Mouse (Mus musculus): ENCODE data around the gene Zfp324.
"Not testable (repeated sequence)": the region's sequence is repeated elsewhere in the genome, so short reads cannot be mapped to it uniquely, and the experiment has no call there.

The Zfp324 gene

DNA sequence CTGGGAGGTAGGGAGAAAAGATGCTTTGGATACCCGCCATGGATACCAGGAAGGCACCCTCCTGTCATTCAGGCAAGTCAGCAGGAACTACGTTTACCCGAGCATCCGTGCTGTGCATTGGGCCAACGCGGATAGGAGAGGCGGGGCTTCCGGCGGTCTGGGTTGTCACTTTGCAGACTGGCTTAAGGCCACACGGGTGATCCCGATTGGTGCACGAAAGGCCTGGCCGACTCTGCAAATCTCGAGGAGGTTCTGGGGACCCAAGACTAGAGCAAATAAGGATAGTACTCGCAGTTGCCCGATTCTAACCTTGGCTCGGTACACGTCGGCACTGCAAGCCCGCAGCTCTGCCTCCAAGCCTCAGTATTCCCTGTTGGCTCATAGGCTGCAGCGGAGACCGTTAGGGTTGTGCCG lies at the start of gene Zfp324:
Zfp324 (plus strand) TSS at position 161 of the 414 bp plus-strand sequence.
- DNase-seq (ENCODE audit: low spot score), result peak; percentile 85

DNA sequence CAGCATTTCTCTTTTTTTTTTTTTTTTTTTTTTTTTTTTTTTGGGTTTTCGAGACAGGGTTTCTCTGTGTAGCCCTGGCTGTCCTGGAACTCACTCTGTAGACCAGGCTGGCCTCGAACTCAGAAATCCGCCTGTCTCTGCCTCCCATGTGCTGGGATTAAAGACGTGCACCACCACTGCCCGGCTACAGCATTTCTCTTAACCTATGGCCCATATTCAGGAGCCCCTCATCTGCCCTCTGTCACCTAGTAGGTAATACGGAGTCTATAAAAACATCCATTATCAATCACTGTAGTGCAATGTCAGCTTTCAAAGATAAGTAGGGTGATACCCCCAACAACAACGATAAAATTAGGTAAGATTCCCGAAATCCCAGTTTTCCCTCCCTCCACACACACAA lies 45.1 kb upstream of the Zfp324 start:
- DNase-seq (ENCODE audit: low spot score), result not testable (repeated sequence)

DNA sequence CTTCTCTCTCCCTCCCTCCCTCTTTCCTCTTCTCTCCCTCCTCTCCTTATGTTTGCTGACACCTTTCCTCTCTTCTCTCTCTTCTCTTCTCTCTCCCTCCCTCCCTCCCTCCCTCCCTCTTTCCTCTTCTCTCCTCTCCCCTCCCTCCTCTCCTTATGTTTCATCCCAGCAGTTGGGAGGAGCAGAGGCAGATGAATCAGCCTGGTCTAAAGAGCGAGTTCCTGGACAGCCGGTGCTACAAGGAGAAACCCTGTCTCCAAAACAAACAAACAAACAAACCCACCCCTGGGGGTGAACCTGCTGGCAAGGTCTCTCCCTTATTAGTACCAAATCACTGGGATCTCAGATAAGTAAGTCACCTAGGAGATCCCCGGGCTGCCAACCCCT lies 44.3 kb upstream of the Zfp324 start:
- DNase-seq (ENCODE audit: low spot score), result no peak

DNA sequence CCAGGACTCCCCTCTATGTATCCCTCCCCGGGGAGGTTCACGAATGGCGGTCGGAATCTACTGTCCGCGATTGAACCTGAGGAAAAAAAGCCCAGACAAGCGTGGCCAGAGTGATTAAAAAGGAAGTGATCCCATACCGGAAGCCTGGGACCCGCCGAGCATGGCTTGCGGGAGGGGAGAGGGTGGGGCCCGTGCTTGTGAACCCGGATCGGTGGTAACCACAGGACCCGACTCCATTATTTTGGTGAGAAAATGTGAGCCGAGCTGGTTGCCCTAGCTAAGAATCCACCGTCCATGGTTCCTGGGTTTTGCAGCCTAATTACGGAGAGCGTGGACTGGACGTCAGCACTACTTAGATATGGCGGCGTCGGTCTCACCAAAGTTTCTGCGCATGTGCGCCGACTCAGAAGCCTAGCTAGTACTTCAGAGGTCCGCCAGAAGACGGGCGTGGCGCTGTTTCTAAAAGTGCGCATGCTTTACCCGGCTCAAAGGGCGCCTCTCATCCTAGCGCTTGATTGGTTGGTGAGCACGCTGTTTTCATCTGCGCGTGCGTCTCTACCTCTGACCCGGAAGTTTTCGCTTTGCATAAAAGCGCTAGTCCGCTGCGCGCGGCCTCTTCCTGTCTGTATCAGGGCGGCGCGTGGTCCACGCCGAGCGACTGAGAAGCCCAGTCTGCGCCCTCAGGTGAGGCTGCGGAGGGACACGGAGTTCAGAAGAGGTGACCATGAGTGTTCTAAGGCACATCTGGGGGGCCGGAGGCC lies 43.8 kb upstream of the Zfp324 start, which contains the start of gene Rps5:
Rps5 (plus strand) TSS at position 586 of the 761 bp plus-strand sequence.
- DNase-seq (ENCODE audit: low spot score), result peak; percentile 98

DNA sequence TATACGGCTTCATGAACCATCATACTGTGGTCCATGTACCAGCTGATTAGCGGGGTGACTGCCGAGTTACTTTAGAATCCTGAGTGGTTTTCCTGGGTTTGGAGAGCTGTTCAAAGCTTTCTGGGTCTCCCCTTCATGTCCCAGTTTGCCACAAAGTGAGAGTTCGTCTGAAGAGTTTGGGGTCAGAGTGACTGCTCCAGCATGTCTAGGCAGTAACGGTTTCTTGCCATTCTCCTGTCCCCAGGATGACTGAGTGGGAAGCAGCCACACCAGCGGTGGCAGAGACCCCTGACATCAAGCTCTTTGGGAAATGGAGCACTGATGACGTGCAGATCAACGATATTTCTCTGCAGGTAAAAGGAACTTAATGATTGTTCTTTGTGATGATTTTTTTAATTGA lies 42.9 kb upstream of the Zfp324 start:
- DNase-seq (ENCODE audit: low spot score), result no peak

DNA sequence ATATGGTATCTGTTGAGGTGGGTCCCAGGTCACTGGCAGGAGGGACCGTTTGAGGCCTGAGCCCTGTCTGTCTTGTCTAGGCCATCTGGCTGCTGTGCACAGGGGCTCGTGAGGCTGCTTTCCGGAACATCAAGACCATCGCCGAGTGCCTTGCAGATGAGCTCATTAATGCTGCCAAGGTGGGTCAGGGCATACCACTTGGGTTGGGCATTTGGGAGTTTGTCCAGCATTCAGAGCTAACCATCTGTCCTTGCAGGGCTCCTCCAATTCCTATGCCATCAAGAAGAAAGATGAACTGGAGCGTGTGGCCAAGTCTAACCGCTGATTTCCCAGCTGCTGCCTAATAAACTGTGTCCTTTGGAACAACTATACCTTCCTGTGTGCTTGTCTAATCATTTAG lies 39.3 kb upstream of the Zfp324 start:
- DNase-seq (ENCODE audit: low spot score), result no peak

DNA sequence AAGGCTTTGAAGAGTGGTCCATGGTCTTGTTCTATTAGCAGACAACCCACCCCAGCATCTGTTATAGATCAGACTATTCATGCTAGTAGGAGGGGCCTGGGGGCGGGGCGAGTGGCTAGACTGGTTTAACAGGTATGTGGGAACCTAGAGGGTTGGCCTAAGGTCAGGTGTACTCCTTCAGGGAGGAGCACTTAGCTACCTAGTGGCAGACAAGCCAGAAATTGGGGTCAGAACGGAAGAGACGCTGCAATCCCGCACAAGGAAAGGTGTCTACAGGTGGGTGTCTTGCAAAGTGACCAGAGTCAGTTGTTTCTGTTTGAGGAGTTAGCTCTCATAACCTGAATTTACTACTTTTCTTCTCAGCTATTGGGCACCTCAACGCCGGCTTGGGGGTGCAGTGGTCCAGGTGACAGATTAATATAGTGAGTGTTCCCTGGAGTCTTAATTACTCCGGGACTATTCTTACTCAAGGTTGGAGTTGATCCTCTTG lies 38.4 kb upstream of the Zfp324 start, which contains the start of gene Rnf225:
Rnf225 (plus strand) TSS at position 226 of the 490 bp plus-strand sequence.
- DNase-seq (ENCODE audit: low spot score), result peak; percentile 46

DNA sequence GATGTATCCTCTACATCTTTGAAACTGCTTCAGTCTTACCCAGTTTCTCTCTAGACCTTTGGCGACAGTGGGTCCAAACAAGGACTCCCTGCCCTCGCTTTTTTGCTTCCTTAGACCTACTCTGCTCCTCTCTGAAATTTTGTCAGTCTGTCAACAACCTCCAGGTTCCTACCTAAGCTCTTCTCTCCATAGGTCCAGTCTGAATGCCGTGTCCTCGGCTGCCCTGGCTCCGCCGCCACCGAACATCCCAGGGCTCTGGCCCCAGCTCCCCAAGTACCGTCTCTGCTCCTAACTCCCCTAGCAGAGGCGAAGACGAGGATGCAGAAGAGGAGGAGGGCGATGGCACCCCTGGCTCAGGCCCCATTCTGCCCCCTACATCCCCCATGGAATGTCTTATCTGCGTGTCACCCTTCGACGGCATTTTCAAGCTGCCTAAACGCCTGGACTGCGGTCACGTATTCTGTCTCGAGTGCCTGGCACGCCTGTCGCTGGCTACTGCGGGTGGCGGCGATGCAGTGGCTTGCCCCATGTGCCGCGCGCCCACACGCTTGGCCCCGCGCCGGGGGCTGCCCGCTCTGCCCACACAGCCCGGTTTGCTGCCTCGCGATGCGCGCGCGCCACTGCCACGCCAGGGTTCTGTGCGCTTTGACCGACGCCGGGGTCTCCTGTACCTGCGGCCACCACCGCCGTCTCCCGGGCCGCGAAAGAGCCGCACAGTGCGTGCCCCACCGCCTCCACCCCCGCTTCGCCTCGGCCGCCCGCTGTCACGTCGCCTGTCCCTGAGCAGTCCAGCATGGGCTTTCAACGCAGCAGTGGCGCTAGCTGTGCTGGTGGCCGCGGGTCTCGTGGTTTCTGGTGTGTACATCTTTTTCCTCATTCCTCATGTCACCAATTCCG lies 37.7 kb upstream of the Zfp324 start:
- peak; percentile 21 for DNase-seq (ENCODE audit: low spot score)

DNA sequence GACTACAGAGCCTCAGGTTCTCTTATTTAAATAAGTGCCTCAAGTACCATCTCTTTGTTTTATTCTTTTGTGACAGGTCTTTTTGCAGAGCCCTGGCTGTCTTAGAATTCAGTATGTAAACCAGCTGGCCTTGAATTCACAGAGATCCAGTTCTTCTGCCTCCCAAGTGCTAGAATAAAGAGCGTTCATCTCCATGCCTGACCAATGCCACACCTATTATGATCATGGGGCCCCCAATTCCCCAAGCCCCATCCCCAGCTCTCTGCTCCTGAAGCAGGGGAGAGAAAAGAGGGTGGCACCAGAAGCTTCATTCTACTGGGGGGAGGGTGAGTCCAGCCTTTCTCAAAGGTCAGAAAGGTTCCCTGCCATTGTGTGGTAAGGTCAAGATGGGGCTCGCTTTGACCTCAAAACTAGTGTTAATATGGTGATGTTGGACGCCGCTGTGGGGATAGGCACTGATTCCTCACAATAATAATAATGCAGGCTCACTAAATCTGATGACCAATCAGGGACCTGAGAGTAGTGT lies 32.0 kb upstream of the Zfp324 start:
- DNase-seq (ENCODE audit: low spot score), result no peak

DNA sequence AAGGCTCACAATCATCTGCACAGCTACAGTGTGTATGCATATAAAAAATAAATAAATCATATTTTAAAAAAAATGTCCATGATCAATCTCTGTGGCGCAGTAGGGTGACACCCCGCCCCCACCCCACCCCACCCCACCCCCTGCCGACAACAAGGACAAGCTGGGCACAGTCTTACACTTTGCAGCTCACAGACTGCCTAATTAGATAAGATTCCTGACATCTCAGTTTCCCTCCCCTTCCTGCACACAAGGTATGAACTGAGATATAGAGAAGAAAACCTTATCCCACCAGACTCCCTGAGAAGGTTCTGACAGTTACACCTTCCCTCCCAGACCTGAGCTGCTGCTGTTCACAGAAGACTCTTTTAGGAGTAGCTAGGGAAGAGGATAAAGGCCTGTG lies 30.8 kb upstream of the Zfp324 start:
- DNase-seq (ENCODE audit: low spot score), result no peak

DNA sequence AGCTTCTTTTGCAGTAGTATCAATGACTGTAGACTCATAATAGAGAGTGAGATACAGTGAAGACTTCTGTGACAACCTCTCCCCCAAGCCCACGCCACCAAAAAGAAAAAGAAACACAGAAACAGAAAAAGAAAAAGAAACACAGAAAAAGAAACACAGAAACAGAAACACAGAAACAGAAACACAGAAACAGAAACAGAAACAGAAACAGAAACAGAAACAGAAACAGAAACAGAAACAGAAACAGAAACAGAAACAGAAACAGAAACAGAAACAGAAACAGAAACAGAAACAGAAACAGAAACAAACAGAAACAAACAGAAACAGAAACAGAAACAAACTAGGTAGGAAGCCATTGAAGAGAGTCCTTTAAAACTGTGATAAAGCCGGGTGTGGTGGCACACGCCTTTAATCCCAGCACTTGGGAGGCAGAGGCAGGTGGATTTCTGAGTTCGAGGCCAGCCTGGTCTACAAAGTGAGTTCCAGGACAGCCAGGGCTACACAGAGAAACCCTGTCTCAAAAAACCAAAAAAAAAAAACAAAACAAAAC lies 28.3 kb upstream of the Zfp324 start:
- DNase-seq (ENCODE audit: low spot score), result not testable (repeated sequence)

DNA sequence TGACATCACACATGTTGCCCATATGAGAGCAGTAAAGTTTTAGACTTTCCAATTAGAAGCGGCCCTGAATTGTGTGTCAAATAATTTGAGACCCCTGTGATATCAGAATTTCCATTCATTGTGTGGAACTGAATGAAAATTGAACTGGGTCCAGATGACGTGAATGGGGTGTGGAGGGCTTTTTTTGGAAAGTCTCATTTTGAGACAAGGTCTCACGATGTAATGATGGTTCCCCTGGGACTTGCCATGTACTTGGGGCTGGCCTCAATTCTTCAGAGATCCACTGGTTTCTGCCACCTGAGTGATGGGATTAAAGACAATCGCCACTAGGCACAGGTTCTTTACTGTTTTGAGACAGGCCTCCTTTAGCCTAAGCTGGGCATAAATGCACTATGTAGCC lies 25.0 kb upstream of the Zfp324 start:
- DNase-seq (ENCODE audit: low spot score), result no peak

DNA sequence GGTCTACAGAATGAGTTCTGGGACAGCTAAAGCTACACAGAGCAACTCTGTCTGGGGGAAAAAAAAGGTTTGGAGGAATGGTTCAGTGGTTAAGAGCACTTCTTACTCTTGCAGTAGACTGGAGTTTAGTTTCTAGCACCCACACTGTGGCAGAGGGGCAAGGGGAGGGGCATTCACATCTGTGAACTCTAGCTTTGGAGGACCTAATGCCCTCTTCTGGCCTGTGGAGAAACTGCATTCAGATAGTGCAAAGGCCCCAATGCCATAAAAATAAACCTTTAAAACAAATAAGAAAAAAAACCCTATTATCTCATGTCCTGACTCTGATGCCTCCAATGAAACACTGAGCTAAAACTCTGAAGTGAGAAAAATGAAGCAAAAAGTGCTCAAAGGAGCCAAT lies 22.1 kb upstream of the Zfp324 start:
- DNase-seq (ENCODE audit: low spot score), result no peak

DNA sequence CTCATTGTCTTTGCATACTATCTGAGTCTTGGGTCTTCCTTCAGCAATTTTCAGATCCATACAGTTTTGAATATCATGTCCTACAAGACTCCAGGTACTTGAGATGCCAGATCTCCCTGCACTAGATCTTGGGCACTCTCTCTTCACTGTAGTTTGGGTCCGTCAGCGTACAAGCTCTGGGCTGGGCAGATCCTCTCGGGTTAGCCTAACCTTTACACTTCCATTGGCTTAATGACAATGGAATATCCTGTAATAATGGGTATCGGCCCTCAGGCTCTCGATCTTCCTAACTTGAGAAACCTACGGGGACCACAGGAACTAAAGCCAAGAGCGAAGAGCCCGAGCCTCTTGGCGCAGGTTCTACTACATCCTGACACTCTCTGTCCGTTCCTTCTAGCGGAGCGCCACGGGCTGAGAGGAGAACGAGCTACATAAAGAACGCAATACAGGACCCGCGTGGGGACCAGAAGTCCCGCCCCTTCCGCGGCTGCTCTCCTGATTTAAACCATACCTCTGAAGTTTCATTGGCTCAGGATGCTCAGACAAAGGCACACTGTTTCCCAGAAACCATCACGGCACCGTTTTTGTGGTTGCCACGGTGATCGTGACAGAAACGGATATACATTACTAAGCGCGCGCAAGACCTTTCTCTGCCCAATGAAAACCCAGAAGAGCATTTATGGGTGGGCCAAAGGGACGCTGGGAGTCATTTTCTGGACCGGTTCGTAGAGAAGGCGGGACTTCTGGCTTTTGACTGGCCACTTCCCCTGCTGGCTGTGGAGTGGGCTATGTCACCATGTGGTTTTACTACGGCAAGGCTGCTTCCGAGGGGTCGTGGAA lies 16.4 kb upstream of the Zfp324 start:
- peak; percentile 91 for DNase-seq (ENCODE audit: low spot score)

DNA sequence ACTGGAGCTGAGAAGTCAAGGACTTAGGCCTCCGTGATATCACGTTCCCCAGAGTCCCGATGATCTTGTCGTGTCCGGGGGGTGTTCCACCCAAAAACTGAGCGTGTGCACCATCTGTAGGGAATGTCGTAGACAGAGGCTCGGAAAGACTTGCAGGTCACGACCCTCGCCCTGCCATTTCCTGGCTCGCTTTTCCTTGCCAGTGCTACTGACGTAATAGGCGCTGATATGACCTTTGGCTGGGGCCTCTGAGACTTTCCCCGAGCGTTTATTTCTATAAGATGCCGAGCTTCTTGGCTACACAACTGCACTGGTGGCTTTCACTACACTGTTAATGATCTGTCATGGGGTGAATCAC lies 15.8 kb upstream of the Zfp324 start:
- no peak for DNase-seq (ENCODE audit: low spot score)

DNA sequence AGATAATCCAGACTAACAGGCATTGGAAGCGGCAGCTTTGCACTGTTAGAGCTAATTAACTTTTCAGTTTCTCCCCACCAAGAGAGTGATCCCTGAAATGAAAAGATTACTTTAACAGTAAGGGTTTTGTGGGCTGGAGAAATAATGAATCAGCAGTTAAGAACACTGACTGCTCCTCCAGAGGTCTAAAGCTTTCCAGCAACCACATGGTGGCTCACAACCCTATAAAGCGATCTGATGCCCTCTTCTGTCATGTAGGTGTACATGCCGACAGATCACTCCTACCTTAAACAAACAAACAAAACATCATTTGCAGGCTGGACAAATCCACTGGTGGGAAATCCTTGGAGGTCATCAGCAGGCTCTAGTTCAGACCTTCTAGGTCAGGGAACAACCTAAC lies 10.7 kb upstream of the Zfp324 start:
- no peak for DNase-seq (ENCODE audit: low spot score)

DNA sequence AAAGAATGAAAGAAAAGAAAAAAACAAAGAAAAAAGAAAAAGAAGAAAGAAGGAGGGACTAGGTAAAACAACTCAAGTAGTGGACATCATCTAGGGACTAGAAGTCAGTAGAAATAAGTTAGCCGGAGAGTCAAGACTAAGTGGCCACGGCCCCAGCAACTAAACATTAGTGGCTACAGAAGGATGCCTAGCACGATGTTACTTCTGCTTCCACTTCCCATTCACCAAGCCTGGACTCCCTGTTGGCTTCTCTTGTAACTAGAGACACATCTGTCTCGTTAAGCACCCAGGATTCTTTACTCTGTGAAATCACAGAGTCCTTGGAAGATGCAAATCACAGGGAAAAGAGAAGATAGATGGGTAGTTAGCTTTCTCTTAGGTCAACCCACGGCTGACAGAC lies 8.1 kb upstream of the Zfp324 start:
- no peak for DNase-seq (ENCODE audit: low spot score)

DNA sequence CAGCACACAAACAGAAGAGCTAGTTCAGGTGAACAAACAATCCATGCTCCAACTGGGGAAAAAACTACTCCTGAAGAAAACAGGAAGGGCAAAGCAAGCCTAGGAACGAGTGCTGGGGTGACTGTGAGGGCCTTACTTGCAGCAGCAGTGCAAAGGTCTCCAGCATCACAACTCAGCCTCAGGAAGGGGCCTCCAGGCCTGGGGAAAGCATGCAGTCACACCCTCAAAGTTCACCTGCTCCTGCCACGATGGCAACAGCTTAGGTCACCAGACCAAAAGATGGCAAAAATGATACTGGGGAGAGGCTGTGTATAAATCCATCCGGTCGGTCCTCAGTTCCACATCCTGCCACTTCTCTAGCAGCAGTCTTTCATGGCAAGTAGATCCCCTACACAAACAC lies 6.7 kb upstream of the Zfp324 start:
- DNase-seq (ENCODE audit: low spot score), result no peak

DNA sequence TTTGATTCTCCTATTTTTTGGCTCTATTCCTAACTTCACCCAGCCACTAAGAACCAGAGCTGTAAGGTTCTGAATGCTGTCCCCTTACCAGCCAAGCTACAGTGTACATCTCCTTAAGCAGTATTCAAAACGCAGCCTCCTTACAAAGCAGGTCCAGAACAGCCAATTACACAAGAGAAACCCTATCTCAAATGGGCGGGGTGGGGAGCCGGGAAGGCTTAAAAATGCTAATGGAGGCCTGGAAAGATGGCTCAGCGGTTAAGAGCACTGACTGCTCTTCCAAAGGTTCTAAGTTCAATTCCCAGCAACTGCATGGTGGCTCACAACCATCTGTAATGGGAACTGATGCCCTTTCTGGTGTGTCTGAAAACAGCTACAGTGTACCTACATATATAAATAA lies 5.9 kb upstream of the Zfp324 start:
- DNase-seq (ENCODE audit: low spot score), result no peak

DNA sequence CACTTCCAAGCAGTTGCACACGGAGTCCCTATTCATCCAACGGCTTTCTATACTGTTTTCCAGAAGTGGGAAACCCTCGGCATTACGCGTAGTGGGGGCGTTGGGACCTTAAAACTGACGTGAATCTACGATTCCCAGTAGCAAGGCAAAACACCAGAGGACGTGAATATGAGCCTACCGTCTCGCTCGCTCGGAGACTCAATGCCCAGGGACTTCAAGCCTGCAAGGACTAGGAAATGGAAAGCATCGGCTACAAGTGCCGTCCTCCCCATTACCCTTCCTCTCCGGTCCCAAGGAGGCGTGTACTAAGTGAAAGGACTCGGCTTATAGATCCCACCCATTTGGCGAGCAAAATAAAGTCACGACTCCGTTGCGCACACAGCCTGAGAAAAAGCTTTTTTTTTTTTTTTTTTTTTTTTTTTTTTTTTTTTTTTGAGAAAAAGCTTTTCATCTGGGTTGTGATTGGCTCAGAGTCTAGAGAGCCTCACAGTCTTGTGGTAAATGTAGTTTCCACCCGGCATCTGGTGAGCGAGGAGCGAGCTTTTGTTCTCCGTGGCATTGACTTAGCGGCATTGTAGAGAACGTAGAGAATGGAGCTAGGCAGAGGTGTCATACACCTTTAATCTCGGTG lies 4.0 kb upstream of the Zfp324 start:
- peak; percentile 36 for DNase-seq (ENCODE audit: low spot score)
